9 mouse cellular contexts compared by ENCODE assay signal in the genomic region with DNA sequence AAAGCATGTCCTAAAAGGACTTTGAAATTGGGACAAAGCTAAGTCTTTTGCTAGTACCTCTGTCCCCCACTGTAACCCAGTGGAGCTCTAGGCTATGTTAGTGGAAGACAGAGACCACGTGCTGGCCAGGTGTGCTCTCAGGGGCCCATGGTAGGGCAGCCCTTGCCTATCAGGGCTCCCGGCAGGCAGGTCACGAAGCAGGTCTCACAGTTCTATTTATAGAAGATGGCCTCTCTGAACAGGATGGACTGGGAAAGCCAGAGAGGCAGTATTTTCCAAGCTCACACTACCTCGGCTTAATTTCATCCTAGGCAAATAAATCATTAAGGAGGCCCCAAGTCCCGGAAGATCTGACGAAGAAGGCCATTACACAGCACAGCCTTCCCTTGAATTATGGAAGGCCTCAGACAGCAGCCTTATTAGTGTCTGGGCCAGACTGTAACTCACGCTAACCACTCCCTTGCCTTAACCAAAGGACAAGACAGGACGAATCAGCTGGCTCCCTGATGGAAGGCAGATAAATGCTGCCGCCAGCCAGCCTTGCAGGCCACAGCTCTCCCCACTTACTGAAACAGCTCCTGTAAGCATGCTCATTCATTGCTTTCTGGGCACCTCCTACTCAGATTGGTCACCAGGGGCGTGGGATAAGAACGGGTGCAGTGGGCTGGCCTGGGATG. TPM values are rescaled to one million over a fixed set of nuclear protein-coding genes. Genes with fewer than 3 reads are reported as not detected.
DNase-seq lines count a peak whose midpoint lies in the region; ATAC-seq lines count a peak whose summit lies in the region.
"Had no signal": no experiment of that assay in that cellular context is flagged by ENCODE, and none has a peak within 500 bp of the region (broad histone marks: within the 10 kb centered on the region; RNA-seq: fewer than 3 reads in every experiment).

No protein-coding gene starts in this region.

- H3K9ac ChIP-seq in kidney, embryonic 14.5 days (ENCODE audit: low read depth, low read length) = no peak overlapping the region
- no peak overlapping the region for H3K9ac ChIP-seq in hindbrain, embryonic 11.5 days (ENCODE audit: low read depth, low read length)
- no peak overlapping the region for H3K9ac ChIP-seq in kidney, embryonic 15.5 days
- H3K9ac ChIP-seq in neural tube, embryonic 15.5 days (replicated peaks) = no peak overlapping the region

- H3K4me3 ChIP-seq in kidney, embryonic 14.5 days (ENCODE audit: low read length) = no peak overlapping the region
- H3K4me3 ChIP-seq in hindbrain, embryonic 11.5 days (ENCODE audit: low read depth, low read length) = no peak overlapping the region
- no peak overlapping the region for H3K4me3 ChIP-seq in kidney, embryonic 15.5 days (replicated peaks)
- H3K4me3 ChIP-seq in neural tube, embryonic 15.5 days (replicated peaks) = no peak overlapping the region

- peaks cover 84% of the 10 kb centered on the region for H3K4me1 ChIP-seq in kidney, embryonic 14.5 days (ENCODE audit: control insufficient read depth, insufficient read depth, low read length)
- peaks cover 53% of the 10 kb centered on the region for H3K4me1 ChIP-seq in hindbrain, embryonic 11.5 days (replicated peaks; ENCODE audit: control insufficient read depth, insufficient read depth, low read length)
- H3K4me1 ChIP-seq in kidney, embryonic 15.5 days = peaks cover 96% of the 10 kb centered on the region
- peaks cover 62% of the 10 kb centered on the region for H3K4me1 ChIP-seq in neural tube, embryonic 15.5 days

- DNase-seq in kidney, postnatal 14 days = no peak
- no peak for DNase-seq in hindbrain, embryonic 11.5 days (ENCODE audit: low spot score)
- DNase-seq in cerebellum, adult 8-10 months = no peak
- no peak for DNase-seq in urinary bladder, postnatal 14 days (ENCODE audit: low spot score)
- DNase-seq: left cerebral cortex, postnatal 4 days had no signal

- no peaks in the 10 kb centered on the region for H3K9me3 ChIP-seq in kidney, embryonic 14.5 days (ENCODE audit: control insufficient read depth, low read length)
- H3K9me3 ChIP-seq in hindbrain, embryonic 11.5 days (ENCODE audit: control insufficient read depth, low read length) = no peaks in the 10 kb centered on the region
- no peaks in the 10 kb centered on the region for H3K9me3 ChIP-seq in kidney, embryonic 15.5 days (replicated peaks)
- H3K9me3 ChIP-seq in neural tube, embryonic 15.5 days (replicated peaks) = no peaks in the 10 kb centered on the region

- no peaks in the 10 kb centered on the region for H3K36me3 ChIP-seq in kidney, embryonic 14.5 days (ENCODE audit: control insufficient read depth, insufficient read depth, low read length)
- H3K36me3 ChIP-seq in hindbrain, embryonic 11.5 days (ENCODE audit: control insufficient read depth, insufficient read depth, low read length) = no peaks in the 10 kb centered on the region
- no peaks in the 10 kb centered on the region for H3K36me3 ChIP-seq in kidney, embryonic 15.5 days
- no peaks in the 10 kb centered on the region for H3K36me3 ChIP-seq in neural tube, embryonic 15.5 days

- 0 out of 2 replicates have a peak overlapping the region, but pooled peaks have one; percentile 8 for H3K4me2 ChIP-seq in kidney, embryonic 14.5 days (replicated peaks; ENCODE audit: low read depth, low read length)
- no peak overlapping the region for H3K4me2 ChIP-seq in hindbrain, embryonic 11.5 days (replicated peaks; ENCODE audit: low read depth, low read length)
- H3K4me2 ChIP-seq in kidney, embryonic 15.5 days = peak overlapping the region; percentile 0; the same call in 1 of the 2 replicates
- H3K4me2 ChIP-seq in neural tube, embryonic 15.5 days = peak overlapping the region; percentile 5; the same call in 1 of the 2 replicates

- ATAC-seq in kidney, embryonic 14.5 days (ENCODE audit: low FRiP score, low TSS enrichment) = peak; percentile 77
- ATAC-seq in hindbrain, embryonic 11.5 days (ENCODE audit: low FRiP score) = no peak
- ATAC-seq in kidney, embryonic 15.5 days (replicated peaks; ENCODE audit: low FRiP score) = peak; percentile 61
- ATAC-seq in neural tube, embryonic 15.5 days (ENCODE audit: low FRiP score) = peak; percentile 78
- ATAC-seq: Patski had no signal

- WGBS in kidney, embryonic 14.5 days = 4% methylated on average over 11 of the region's 11 CpGs
- 50% methylated on average over 11 of the region's 11 CpGs for WGBS in hindbrain, embryonic 11.5 days
- WGBS in kidney, embryonic 15.5 days = 8% methylated on average over 11 of the region's 11 CpGs
- 19% methylated on average over 11 of the region's 11 CpGs for WGBS in neural tube, embryonic 15.5 days

- H3K27ac ChIP-seq in kidney, embryonic 14.5 days (ENCODE audit: low read depth, low read length) = peak overlapping the region; percentile 57
- peak overlapping the region; percentile 51; the same call in 1 of the 2 replicates for H3K27ac ChIP-seq in hindbrain, embryonic 11.5 days (ENCODE audit: low read depth, low read length)
- peak overlapping the region; percentile 76 for H3K27ac ChIP-seq in kidney, embryonic 15.5 days
- H3K27ac ChIP-seq in neural tube, embryonic 15.5 days (replicated peaks) = peak overlapping the region; percentile 68

- H3K27me3 ChIP-seq in kidney, embryonic 14.5 days (ENCODE audit: control insufficient read depth, insufficient read depth, low read length) = no peaks in the 10 kb centered on the region
- H3K27me3 ChIP-seq in hindbrain, embryonic 11.5 days (ENCODE audit: control insufficient read depth, insufficient read depth, low read length) = no peaks in the 10 kb centered on the region
- H3K27me3 ChIP-seq in kidney, embryonic 15.5 days = no peaks in the 10 kb centered on the region
- H3K27me3 ChIP-seq in neural tube, embryonic 15.5 days (replicated peaks) = no peaks in the 10 kb centered on the region
- H3K27me3 ChIP-seq: Patski had no signal

RNA-seq across cellular contexts. Expression of a gene that starts 31.7 kb away (rescaled TPM):
- polyA plus RNA-seq in kidney, embryonic 14.5 days (2014; fragmentation: Nextera tagmentation; extraction: Ambion mirVana) = 42.0 and 55.6 TPM in 2 replicates
- polyA plus RNA-seq in hindbrain, embryonic 11.5 days (2014; fragmentation: Nextera tagmentation; extraction: Ambion mirVana) = 85.4 and 99.3 TPM in 2 replicates
- 56.8 and 58.0 TPM in 2 replicates for polyA plus RNA-seq in kidney, embryonic 15.5 days (2015; fragmentation: Nextera tagmentation; extraction: Ambion mirVana)
- polyA plus RNA-seq in neural tube, embryonic 15.5 days (2015; fragmentation: Nextera tagmentation; extraction: Ambion mirVana) = 28.5 and 31.0 TPM in 2 replicates
